Mouse (Mus musculus): Measurements from ENCODE around the gene Ypel5.

DNA sequence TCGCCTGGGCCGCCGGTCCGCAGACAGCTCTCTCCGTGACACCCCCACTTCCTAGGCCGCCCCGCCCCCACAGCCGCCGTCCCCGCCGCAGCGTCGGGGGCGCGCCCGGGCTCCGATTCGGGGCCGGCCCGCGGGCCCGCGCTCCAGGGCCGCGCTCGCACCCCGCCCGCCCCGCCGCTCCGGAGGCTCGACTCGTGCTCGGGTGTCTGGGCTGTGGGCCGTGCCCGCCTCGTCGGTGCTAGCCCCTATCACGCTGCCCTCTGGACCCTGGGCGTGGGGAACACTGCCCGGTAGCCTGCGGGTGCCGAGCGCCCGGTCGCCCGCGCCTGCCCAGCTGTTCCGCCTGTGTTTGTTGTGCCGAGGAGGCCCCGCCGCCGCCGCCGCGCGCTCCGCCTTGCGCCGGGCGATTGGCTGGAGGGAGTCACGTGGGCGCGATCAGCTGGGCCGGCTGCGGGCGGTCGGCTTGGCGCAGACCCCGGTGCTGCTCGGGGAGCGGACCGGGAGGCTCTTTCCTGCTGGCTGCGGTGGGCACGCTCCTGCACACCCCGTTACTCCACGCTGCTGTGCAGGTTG, 973 bp downstream of the Ypel5 start:
- peak; percentile 85 for TF ChIP-seq POLR2A (IDR thresholded peaks at IDR 0.05; ENCODE audit: insufficient read length, low read depth)
- TF ChIP-seq MYOD1 (IDR thresholded peaks at IDR 0.05; ENCODE audit: control insufficient read depth in 1 of 3, insufficient read length in 2 of 3, low read depth in 2 of 3), result peak in 2 of 3 experiments; percentile 42 to 78
- TF ChIP-seq E2F4 (IDR thresholded peaks at IDR 0.05; ENCODE audit: insufficient read depth), result no peak
- no peak for TF ChIP-seq MAX (IDR thresholded peaks at IDR 0.05; ENCODE audit: low read depth)
- TF ChIP-seq POLR2AphosphoS2 (IDR thresholded peaks at IDR 0.05; ENCODE audit: insufficient read length, low read depth), result peak; percentile 83
- peak in 2 of 3 experiments; percentile 87 to 89 for TF ChIP-seq MYOG (IDR thresholded peaks at IDR 0.05; ENCODE audit: control insufficient read depth in 1 of 3, insufficient read depth in 1 of 3, insufficient read length in 2 of 3, low read depth in 2 of 3)
- TF ChIP-seq TCF3 (IDR thresholded peaks at IDR 0.05; ENCODE audit: insufficient read length, low read depth), result no peak
- no peak for TF ChIP-seq TCF12 (IDR thresholded peaks at IDR 0.05; ENCODE audit: insufficient read depth, poor library complexity, severe bottlenecking)
- TF ChIP-seq SRF (IDR thresholded peaks at IDR 0.05; ENCODE audit: control insufficient read depth, insufficient read length, low read depth), result no peak
- TF ChIP-seq USF1 (IDR thresholded peaks at IDR 0.05; ENCODE audit: low read depth), result peak; percentile 90
- TF ChIP-seq REST (IDR thresholded peaks at IDR 0.05; ENCODE audit: insufficient read depth, insufficient read length), result no peak
- TF ChIP-seq CEBPB (IDR thresholded peaks at IDR 0.05; ENCODE audit: insufficient read depth, poor library complexity, severe bottlenecking), result no peak
